Mouse (Mus musculus) layer of hippocampus, adult 18-20 months (tissue): ENCODE measurements at regions not wholly inside any gene's neighbourhood (a gene's known extent, or its start where the extent isn't known, plus 50 kb on each side); places are given as distances from the start of the nearest gene placed in this dataset.

ENCODE experiments used
- DNase-seq, 2 experiments: peaks; one replicate each; pipeline ENCODE4 v3.0.0; 2022; ENCODE audit warnings: low spot score in 2 of 2

GRCm38 (mm10) chr2:147703981-147704380 lies 342.3 kb downstream of the Pax1 start:
- no peak for DNase-seq

DNA sequence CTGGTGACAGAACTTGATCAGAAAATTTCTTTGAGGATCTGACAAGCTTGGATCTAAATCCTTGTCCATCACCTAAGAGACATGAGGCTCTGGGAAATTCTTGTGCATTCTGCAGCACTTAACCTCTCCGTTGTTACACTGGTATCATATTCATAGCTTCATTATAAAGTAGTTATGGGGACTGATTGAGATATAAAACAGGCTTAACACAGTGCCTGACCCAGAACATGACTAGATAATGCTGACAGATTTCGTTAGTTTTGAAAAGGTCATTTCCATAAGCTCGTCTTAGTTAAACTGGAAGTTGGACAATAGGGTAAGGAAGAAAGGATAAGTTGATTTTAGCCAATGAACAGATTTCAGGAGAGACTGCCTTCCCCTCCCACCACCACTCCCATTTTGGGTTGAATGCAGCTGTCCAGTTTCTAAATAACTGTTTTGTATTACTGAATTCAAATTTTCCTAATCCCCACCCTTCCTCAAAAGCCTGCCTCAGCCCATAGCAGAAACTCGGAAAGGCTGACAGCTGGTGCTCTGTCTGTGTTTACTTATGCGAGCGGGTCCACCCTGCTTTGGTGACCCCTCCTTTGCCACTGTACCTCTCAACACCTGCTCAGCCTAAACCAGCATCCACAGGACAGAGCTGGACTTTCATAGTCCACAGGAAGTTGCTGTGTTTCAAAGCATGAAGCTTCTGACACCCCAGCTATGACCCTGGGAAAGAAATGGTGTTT lies 340.8 kb downstream of the Pax1 start:
- no peak for DNase-seq

DNA sequence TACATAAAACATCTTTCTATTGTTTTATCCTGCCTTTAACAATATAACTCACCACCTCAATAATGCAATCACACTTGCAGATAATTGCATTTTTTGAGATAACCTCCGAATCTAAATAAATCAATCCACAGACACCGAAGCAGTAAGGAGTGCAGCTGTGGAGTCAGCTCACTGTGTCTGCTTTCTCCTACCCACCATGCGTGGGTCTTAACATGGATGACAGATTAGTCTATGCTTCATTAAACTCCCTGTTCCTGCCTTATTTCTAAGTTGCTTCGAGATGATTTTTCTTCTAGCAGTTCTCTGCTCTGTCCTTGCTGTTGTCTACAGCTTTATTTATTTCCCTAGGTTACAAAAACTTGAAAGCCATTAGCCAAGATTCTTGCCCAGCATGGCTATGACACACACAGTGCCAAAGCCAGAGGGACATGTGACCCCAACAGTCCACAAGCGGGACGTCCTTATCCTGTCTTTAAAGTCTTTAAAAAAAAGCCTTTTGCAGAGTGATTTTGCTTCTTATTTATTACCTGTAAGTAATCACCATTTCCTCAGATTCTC lies 337.9 kb downstream of the Pax1 start:
- DNase-seq, result no peak

DNA sequence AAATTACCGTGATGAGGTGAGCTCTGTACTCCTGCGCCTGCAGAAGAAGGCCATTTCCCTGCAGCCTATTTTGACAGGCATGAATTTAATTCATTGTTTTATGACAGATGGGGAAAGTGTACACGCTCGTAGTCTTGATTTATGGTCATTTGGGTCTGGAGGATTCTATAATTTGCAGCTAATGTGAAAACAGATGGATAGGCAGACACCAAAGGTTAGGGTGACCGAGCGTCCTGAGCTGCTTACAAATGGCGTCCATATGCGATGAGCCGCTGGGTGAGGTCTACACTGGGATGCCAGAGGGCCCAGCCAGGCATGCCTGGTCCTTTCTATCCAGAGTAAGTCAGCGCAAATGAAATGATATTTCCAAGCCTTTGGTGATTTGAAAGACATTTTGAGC lies 330.2 kb downstream of the Pax1 start:
- DNase-seq, result no peak

GRCm38 (mm10) chr2:147690506-147691208 lies 328.9 kb downstream of the Pax1 start:
- no peak for DNase-seq

GRCm38 (mm10) chr2:147688742-147689141 lies 327.0 kb downstream of the Pax1 start:
- peak in 1 of 2 experiments; percentile 38 for DNase-seq

GRCm38 (mm10) chr2:147656667-147657066 lies 294.9 kb downstream of the Pax1 start:
- DNase-seq, result peak; percentile 16 to 72

GRCm38 (mm10) chr2:147650229-147650628 lies 288.5 kb downstream of the Pax1 start:
- no peak for DNase-seq

- no peak for DNase-seq
These were observed 286.2 kb downstream of the Pax1 start for GRCm38 (mm10) chr2:147647972-147648371.

GRCm38 (mm10) chr2:147647506-147647905 lies 285.8 kb downstream of the Pax1 start:
- DNase-seq, result no peak

GRCm38 (mm10) chr2:147637882-147638281 lies 276.2 kb downstream of the Pax1 start:
- DNase-seq, result no peak

DNA sequence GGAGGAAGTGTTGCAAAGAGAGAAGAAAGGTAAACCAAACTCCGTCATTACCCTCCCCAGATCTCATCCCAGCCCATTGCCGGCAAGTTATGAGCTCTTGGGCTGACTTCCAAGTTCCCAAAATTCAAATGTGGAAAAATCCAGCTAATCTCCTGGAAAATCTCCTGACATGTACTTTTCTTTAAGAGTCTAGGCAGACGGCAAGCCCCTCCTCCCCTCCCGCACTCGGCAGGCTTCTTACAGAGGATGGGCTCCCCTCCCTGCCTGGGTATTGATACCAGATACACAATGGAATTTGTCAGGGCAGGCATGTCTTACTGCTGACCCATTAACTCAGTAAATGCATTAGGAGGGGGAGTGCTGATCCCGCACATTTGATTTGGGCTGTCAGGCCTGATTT lies 271.0 kb downstream of the Pax1 start:
- DNase-seq, result no peak

GRCm38 (mm10) chr2:147629716-147630115 lies 268.0 kb downstream of the Pax1 start:
- no peak for DNase-seq

- DNase-seq, result no peak
These were observed 265.4 kb downstream of the Pax1 start for GRCm38 (mm10) chr2:147627096-147627495.

GRCm38 (mm10) chr2:147623116-147623515 lies 261.4 kb downstream of the Pax1 start:
- peak; percentile 47 to 92 for DNase-seq

- DNase-seq, result peak; percentile 8 to 41
These were observed 256.1 kb downstream of the Pax1 start for GRCm38 (mm10) chr2:147617849-147618248.

DNA sequence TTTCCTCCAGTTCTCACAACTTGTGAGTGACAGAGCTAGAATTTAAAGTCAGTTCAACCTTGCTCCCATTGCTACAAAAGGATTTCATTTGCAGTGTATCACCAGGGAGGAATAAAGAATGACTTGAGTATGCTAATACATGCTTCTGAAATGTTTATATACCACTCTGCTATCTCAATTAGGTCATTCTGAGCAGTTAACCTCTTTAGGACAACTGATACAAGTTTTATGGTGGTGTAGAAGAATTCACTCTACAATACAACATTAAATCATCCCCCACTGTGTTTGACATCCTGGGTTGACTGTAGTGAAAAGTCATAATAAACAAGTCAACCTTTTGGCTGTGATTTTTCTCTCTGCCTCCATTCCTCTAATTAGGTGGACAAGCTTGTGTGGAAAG lies 248.6 kb downstream of the Pax1 start:
- DNase-seq, result no peak

DNA sequence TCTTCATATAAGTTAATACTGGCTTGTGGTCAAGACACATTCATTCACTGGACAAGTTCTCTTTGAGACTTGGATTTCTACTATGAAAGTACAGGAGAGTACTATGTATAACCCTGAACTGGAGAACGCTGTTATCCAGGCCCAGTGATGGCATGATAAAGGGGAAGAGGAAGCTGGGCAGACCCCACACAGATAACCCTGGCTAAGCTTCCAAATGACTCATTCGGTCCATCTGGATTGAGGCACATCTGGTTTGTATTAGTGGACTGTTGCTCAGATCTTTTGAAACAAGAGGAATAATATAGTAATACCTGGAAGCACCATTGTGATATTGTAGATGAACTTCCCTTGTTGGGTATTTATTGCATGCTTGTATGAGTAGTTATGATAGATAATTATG lies 239.9 kb downstream of the Pax1 start:
- no peak for DNase-seq

DNA sequence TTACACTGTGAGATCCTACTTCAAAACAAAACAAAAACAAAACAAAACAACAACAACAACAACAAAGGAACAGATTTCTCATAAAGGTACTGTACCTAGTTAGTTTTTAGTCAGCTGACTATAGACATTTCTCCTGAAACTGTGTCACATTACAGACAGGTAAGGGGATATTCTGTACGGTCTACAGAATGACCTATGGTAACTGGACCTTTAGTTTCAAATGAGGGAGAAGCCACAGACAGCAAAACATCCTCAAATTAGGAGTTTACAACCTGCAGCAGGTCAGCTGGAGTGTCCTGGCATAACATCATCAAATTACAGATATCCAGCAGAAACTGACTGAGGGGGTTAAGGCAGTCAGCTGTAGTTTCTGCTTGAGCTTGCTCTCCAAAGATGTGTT lies 210.7 kb downstream of the Pax1 start:
- DNase-seq, result no peak

- DNase-seq, result no peak
These were observed 199.5 kb downstream of the Pax1 start for GRCm38 (mm10) chr2:147561220-147561619.

DNA sequence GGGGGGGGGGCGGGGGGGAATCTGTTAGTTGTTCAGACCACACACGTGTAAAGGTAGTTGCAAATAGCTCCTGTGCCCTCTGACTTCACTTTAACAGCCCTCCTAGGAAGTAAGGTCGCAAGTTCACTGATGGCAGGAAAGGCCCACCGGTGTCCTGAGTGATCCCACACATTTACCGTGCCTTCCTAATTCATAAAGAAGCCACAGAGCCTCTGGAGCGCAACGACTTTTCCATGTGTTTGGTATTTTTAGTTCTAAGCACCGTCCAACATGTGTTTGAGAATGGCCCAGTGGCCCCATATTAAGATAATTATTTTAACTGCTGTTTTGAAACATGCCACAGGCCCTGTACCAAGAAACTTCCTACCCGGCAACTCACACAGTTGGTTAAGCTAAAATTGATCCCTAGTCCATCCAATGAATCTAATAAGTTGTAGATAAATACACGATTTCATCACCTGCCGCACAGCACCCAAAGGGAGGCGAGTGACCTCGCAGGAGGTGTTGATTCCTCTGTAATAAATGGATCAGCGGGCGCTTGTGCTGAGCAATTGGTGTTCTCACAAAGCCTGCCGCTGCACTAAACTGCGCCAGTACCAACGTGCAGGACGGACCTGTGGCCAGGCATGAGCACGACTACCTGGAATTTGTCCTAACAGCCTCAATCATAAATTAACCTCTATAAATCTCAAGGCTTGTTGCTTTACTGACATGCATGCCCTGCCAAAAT lies 198.9 kb downstream of the Pax1 start:
- no peak for DNase-seq

GRCm38 (mm10) chr2:147529161-147529560 lies 167.4 kb downstream of the Pax1 start:
- DNase-seq, result no peak
